Mouse (Mus musculus) cortical plate, adult 2 months (tissue): ENCODE measurements around the gene Gm10837.

Source experiments
- CTCF ChIP-seq: fragments of 200-500 bp; IDR thresholded peaks from 2 replicates; pipeline ENCODE4 v1.5.1; 2011; ENCODE audit warnings: mild to moderate bottlenecking, control low read depth, low read length; ENCODE audit not compliant: insufficient read depth; ENCODE audit errors: extremely low read depth
- POLR2A ChIP-seq: fragments of 200-500 bp; IDR thresholded peaks from 2 replicates; pipeline ENCODE4 v1.6.1; 2011; ENCODE audit warnings: mild to moderate bottlenecking, low read length, control low read depth; ENCODE audit not compliant: insufficient read depth; ENCODE audit errors: extremely low read depth

DNA sequence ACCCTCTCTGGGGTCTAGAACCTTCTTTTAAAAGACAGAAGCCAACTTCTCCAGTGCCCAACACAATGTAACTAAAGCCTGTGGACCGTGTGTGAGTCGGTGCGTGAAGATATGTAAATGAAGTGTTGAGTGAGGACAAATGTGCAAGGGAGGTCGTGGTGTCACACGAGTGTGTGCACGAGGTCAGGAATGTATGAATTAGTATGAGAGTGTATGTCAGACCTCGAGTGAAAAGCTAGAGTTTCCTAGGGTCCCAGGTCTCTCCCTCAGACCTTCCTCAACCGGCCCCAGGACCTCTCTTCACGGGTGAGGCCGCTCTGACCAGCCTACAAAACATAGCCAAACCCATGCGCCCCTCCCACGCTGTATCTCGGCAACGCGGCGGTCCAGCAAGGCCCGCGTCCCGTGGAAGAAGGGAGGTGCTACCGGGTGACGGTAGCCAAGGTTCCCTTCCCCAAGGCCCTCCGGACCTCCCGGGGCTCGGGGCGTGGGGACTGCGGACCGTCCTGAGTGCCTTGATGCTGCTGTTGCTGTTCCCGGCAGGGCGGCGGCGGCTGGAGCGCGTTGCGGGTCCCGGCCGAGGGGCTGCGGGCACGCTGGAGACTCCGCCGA lies 27.2 kb upstream of the Gm10837 start:
- TF ChIP-seq CTCF (no peak), POLR2A (no peak)
